Mouse (Mus musculus) lung, adult 18-20 months (tissue): ENCODE measurements around the gene Gm27021.

Experiments
- DNase-seq, 2 experiments: peaks; one replicate each; pipeline ENCODE4 v3.0.0; 2022; ENCODE audit warnings: mixed read lengths in 2 of 2

Gene Gm27021

GRCm38 (mm10) chr8:120594571-120594970, 73.3 kb downstream of the Gm27021 start:
- DNase-seq, result no peak

GRCm38 (mm10) chr8:120591587-120592292, 76.1 kb downstream of the Gm27021 start:
- peak in 1 of 2 experiments; percentile 42 for DNase-seq

DNA sequence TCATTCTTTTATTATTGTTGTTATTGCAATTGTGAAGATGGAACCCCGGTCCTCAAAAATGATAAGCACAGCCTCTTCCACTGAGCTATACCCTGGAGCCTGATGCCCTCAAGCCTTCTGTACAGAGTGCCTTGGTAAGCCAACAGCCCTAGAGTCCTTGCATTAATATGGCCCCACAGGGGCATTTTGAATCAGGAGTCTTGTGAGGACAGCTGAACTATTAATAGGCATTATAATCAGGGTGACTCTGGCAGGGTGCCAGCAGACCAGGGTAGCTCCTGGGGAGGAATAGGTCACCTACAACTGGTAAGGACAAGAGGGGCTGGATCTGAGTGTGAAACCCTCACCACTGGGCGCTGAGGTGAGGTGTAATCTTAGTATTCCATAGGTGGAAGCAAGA, 78.0 kb downstream of the Gm27021 start:
- no peak for DNase-seq

DNA sequence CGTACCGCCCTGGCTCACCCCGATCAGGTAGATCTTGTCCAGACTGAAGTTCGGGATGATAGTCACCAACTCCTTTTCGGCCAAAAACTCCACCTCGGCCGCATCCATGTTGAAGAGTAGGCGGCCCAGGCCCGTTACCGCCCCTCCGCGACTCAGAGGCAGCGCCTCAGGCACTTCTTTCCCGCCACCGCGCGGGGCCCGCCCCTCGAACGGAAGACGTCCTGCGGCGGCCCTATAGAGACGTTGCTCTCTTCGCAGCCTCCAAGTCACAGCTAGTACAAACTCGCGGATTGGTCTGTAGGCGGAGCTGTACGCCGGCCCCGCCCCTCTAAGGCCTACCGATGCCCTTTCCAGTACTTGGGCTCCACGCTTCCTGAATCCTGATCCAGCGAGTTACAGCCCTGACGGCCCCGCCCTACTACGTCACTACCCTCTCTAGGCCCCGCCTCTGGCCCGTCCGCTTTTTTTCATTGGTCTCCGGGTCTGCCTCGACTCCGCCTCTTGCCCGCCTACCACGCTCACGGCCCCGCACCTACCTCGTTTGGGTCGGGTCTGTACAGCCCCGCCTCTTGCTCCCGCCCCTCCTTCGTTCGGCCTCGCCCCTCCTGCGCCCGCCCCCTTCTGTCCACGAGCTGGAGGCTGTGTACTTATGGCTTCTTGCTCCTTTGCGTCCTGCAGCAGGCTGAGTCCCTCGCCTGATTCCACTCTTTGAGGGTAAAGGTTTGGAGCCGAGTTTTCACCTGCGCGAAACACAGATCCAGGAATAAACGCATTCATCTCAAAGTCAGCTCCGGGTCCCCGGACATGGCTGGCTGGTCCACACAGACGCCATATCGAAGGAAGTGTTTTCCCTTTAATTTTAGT, 78.7 kb downstream of the Gm27021 start, which contains the start of gene Gins2:
TSS of gene Gins2 (minus strand) at position 397 of the 864 bp plus-strand sequence.
- DNase-seq, result peak; percentile 100

DNA sequence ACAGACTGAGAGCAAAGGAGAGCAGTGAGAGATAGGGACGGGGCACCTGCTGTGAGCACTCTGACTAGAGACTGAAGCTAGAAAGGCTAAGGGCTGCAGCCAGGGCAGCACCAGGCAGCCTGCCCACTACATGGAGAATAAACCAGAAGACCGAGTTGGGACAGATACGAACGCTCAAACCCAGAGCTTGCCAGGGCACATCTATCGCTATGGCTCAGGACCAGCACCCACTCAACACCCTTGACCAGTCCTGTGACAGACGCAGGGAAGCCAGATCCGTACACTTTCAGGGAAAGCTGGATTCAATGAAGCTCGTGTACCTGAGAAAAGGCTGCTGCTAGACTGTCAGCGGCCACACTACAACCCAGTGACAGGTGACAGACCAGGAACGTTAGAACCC, 82.4 kb downstream of the Gm27021 start:
- no peak for DNase-seq

GRCm38 (mm10) chr8:120581811-120582210, 86.1 kb downstream of the Gm27021 start:
- no peak for DNase-seq

DNA sequence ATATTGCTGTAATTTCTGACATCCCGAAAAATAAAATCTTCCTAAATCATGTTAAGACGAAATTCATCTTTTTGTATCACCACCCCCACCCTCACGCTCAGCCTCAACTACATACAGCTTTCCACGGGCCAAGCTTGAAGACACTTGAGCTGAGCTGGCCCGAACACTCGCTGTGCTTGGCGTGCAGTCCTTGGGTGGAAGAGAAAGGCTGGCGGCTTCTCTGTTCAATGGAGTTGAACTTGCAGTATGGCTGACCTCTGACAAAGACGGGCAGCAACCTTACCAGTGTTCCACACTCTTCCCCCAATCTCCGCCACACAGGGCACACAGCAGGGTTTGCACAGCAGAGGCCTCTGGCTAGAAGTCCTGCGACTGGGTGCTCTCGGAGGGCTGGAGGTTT, 86.5 kb downstream of the Gm27021 start:
- no peak for DNase-seq

DNA sequence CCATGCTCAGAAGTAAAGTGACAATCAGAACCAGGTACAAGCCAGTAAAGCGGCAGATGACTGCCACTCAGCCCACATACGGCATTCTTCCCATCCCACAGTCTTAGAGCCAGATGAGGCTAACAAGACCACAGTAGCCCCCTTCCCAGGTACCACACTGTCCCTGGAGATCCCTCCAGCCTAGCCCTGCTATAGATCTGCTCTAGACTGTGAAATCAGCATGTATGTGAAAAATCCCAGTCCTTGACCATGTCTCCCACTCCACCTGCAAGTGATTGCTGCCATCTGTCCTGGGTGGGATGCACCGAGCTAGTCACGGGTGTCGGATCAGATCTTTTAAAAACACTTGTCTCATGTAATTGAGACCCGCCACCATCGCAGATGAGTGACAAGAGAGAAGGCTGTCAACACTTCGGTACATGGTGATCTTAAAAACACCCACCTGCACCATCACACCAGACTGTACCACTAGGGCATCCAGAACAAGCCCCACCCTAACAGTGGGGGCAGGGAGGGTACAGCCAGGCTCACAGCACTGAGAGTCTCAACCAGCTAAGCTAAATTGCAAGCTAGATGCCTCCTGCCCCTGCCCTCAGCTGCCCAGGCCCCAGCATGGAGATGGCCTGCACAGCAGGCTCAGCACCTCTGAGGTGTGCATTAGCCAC, 87.4 kb downstream of the Gm27021 start:
- no peak for DNase-seq

- DNase-seq, result no peak
Measured at GRCm38 (mm10) chr8:120577821-120578220, 90.1 kb downstream of the Gm27021 start.

DNA sequence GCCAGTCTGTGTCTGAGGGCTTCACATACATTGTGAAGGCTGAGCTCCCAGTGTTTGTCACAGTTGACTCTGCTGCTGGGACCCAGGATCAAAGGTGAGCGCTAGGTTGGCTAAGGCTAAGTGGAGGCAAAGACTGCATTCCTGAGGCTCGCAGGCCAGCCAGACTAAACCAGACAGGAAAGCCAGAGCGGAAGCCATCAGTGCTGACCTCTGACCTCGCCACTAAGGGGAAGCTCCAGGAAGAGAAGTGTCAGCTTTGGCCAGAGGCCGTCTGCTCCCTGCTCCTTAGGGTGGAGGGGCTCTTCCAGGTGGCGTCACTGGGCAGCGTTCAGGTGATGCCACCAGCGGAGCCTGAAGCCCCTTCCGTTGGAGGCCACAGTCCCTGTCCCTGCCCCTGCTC, 92.1 kb downstream of the Gm27021 start:
- no peak for DNase-seq

DNA sequence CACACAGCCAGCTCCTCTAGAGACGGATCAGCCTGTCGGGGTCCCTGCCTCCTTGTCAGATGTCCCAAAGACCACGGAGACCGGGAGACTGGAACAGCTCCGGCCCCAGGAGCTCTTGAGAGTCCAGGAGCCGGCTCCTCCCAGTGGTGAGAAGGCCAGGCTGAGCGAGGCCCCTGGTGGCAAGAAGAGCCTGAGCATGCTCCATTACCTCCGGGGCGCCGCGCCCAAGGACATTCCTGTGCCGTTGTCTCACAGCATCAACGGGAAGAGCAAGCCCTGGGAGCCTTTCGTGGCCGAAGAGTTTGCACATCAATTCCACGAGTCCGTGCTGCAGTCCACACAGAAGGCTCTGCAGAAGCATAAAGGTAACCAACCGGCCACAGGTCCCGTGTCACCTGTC, 92.9 kb downstream of the Gm27021 start:
- DNase-seq, result no peak

GRCm38 (mm10) chr8:120573866-120574265, 94.0 kb downstream of the Gm27021 start:
- DNase-seq, result no peak

GRCm38 (mm10) chr8:120572534-120572933, 95.3 kb downstream of the Gm27021 start:
- peak; percentile 54 for DNase-seq

DNA sequence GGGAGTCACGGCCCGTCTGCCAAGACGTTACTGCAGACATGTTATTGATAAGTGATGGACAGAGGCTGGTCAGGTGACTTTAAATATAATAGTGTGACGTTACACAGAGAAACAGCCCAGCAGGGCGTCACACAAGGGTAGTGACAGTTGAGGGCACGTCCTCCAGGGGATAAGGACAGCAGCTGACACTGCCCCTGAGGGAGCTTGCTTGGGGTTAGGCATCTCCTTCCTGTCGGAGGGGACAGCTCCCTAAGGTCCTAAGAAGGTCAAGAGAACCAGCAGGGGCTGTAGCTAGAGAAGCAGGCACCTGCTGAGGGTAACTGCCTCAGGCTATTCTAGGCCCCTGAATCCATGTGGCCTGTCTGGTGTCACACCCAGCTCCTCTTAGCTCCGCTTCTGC, 96.3 kb downstream of the Gm27021 start:
- DNase-seq, result no peak

- DNase-seq, result peak; percentile 66 to 77
Measured at GRCm38 (mm10) chr8:120569939-120570715, 97.8 kb downstream of the Gm27021 start.

DNA sequence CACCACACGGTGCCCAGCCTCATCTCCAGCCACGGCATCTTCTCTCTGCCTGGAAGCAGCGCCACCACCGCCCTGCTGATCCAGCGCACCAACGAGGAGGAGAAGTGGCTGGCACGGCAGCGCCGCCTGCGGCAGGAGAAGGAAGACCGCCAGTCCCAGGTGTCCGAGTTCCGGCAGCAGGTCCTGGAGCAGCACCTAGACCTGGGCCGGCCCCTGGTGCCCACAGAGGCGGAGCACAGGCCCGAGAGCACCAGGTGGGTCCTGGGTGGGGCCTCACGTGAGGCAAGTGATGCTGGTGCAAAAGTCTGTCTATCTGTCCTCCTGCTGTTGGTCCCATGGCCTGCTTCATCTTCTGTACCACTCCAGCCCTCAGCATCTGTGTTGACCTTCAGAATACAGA, 98.8 kb downstream of the Gm27021 start:
- DNase-seq, result no peak

DNA sequence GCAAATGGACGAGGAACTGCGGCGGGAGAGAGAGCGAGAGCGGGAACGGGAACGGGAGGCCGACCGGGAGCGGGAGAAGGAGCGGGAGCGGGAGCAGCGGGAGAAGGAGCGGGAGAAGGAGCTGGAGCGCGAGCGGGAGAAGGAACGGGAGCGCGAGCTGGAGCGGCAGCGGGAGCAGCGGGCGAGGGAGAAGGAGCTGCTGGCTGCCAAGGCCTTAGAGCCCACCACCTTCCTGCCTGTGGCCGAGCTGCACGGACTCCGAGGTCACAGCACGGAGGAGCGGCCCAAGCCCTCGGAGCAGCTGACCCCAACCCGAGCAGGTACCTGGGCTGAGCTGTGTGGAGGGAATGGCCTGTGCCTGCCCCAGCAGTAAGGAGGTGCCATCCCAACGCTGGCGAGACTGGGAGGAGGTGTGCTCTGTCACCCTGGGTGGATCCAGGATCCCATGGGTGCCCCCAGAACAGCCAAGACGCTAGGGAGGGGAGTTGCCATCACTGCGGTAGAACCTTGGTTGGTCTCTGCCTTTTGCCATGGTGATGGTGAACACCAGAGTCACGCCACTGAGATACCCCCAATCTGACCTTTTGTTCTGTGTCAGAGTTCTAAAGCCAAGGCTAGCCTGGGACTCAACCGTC, 99.6 kb downstream of the Gm27021 start:
- no peak for DNase-seq

DNA sequence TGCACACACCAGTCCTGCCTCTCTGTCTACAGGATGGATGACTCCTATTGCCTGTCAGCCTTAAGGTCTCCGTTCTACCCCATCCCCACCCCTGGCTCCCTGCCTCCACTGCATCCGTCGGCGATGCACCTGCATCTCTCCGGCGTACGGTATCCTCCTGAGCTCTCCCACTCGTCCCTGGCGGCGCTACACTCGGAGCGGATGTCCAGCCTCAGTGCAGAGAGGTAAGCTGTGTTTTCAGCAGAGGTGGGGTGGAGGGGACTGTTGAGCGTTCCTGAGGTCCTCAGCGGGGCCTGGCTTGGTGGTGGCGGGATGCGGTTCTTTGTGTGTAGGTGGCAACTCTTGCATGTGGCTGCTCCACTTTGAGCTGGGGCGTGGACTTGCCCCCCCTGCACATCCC, 100.1 kb downstream of the Gm27021 start:
- DNase-seq, result no peak

DNA sequence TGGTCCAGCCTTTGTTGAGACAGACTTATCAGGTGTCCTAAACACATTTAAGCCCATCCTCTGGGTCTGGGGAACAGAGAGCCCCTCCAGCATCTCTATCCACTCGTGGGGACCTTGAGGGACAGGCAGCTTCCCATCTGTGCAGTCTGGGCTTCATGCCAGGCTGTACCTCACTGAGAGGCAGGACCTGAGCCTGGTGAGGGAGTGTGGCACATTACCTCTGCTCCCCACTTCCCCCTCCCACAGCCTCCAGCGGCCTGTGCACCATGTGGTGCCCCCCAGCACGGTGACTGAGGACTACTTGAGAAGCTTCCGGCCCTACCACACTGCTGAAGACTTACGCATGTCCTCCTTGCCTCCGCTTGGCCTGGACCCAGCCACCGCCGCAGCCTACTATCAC, 101.2 kb downstream of the Gm27021 start:
- no peak for DNase-seq

DNA sequence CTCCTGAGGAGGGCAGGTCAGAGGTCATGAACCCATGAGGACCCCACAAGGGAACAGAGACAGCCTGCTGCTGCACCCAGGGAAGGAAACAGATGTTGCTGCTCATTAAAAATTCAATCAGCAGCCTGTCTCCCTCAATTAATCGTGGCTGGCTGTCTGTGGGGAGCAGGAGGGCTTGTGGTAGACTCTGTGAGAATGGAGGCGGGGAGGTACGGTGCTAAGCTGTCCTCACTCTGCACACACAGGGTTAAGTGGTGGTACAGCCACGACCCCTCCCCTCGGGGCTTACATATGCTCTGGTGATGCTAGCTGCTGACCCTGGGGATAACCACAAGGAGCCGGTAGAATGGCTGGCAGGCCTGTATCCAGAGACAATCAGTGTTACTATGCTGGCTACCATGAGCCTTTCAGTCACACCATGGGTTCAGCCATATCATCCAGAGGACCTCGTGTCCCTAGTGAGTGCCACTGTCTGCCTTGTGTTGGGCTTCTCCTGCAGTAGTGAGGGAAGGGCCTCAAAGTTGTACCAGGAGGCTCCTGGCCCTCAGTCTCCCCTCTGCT, 102.6 kb downstream of the Gm27021 start:
- no peak for DNase-seq
